Mouse (Mus musculus): Measurements from ENCODE around the gene Slc43a1.
"Not testable (repeated sequence)": the region's sequence is repeated elsewhere in the genome, so short reads cannot be mapped to it uniquely, and the experiment has no call there.

Slc43a1 gene

DNA sequence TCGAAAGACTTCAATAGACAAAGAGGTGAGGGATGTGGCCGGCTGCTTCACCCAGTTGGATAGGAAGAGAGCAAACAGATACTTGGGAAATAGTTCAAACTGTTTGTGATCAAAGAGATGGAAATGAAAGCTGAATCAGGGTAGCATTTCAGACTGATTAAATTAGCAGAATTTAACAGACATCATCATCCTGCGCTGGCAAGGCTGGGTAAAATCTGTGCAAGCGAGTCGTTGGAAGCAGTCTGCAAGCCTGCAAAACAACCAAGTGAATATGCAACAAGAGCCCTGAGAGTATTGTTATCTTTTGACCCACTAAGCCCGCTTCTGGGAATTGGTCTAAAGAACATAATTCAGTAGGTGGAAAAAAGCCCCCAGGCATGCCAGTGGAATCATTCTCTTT is 54.7 kb downstream of the Slc43a1 start:
- no peak for DNase-seq (ENCODE audit: extremely low spot score, low read depth, low spot score)

GRCm38 (mm10) chr2:84895495-84896198 is 57.0 kb downstream of the Slc43a1 start:
- DNase-seq (ENCODE audit: extremely low spot score, low read depth, low spot score): no peak

DNA sequence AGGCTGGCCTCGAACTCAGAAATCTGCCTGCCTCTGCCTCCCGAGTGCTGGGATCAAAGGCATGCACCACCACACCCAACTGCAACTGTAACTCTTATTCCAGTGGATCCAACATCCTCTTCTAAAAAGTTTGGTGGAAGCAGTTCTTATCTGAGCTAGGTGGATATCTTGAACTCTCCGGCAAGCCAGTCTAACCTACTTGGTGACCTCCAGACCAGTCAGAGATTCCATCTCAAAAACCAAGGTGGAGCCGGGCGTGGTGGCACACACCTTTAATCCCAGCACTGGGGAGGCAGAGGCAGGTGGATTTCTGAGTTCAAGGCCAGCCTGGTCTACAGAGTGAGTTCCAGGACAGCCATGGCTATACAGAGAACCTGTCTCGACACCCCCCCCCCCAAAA is 58.0 kb downstream of the Slc43a1 start:
- DNase-seq (ENCODE audit: extremely low spot score, low read depth, low spot score): not testable (repeated sequence)

DNA sequence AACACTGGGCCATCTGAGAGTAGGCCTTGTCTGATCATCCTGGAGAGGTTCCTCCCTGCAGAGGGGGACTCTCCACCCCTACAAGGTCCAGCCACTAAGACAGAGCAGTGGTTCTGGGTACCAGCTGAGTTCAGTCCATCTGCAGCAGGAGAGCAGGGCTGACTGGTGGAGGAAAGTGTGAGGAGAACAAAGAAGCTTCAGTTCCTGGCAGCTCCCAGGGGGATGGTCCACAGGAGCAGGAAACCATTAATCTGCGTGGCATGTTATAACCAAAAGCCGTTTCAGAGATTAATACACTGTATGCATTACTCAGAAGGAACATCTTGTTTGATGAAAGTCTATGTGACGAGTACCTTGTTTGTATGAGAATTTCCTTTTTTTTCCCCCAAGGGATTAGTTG is 74.1 kb downstream of the Slc43a1 start:
- no peak for DNase-seq (ENCODE audit: extremely low spot score, low read depth, low spot score)

All from hindlimb bud, embryonic 11.5 days (tissue).